Mouse (Mus musculus): Measurements from ENCODE around the gene Rnf157.

Rnf157 gene

GRCm38 (mm10) chr11:116412904-116413630, at the start of gene Rnf157:
Rnf157 (minus strand) TSS chr11:116413032.
- DNase-seq: peak; percentile 86 to 89

GRCm38 (mm10) chr11:116459786-116460185, 47.0 kb upstream of the Rnf157 start:
- no peak for DNase-seq

GRCm38 (mm10) chr11:116456234-116456633, 43.4 kb upstream of the Rnf157 start:
- no peak for DNase-seq

- DNase-seq: no peak
These were observed 41.1 kb upstream of the Rnf157 start for GRCm38 (mm10) chr11:116453889-116454288.

- DNase-seq: no peak
These were observed 36.5 kb upstream of the Rnf157 start for GRCm38 (mm10) chr11:116449341-116449740.

GRCm38 (mm10) chr11:116447822-116448221, 35.0 kb upstream of the Rnf157 start:
- no peak for DNase-seq

- DNase-seq: no peak
These were observed 33.6 kb upstream of the Rnf157 start for GRCm38 (mm10) chr11:116446308-116446887.

- peak; percentile 86 to 93 for DNase-seq
These were observed 32.9 kb upstream of the Rnf157 start for GRCm38 (mm10) chr11:116445596-116446307.

- DNase-seq: no peak
These were observed 31.1 kb upstream of the Rnf157 start for GRCm38 (mm10) chr11:116443935-116444334.

- DNase-seq: no peak
These were observed 30.5 kb upstream of the Rnf157 start for GRCm38 (mm10) chr11:116443311-116443710.

- no peak for DNase-seq
These were observed 30.0 kb upstream of the Rnf157 start for GRCm38 (mm10) chr11:116442867-116443177.

- DNase-seq: no peak
These were observed 29.5 kb upstream of the Rnf157 start for GRCm38 (mm10) chr11:116442129-116442866.

GRCm38 (mm10) chr11:116440408-116441068, 27.7 kb upstream of the Rnf157 start:
- peak; percentile 41 to 47 for DNase-seq

- DNase-seq: peak in 1 of 2 experiments; percentile 11
These were observed 26.7 kb upstream of the Rnf157 start for GRCm38 (mm10) chr11:116439269-116440240.

GRCm38 (mm10) chr11:116437541-116437940, 24.7 kb upstream of the Rnf157 start:
- DNase-seq: no peak

- DNase-seq: peak; percentile 76
These were observed 24.0 kb upstream of the Rnf157 start for GRCm38 (mm10) chr11:116436725-116437331.

- DNase-seq: no peak
These were observed 23.3 kb upstream of the Rnf157 start for GRCm38 (mm10) chr11:116435992-116436724.

- no peak for DNase-seq
These were observed 22.3 kb upstream of the Rnf157 start for GRCm38 (mm10) chr11:116434967-116435752.

- DNase-seq: peak; percentile 86 to 88
These were observed 21.6 kb upstream of the Rnf157 start for GRCm38 (mm10) chr11:116434287-116434966.

All from lung, postnatal 4 days (tissue).